Mouse (Mus musculus) megakaryocyte, embryonic 14.5 days (primary cell): Measurements from ENCODE around the gene Ctcf.

Source experiments
- FLI1 ChIP-seq: IDR thresholded peaks from 2 replicates; pipeline ENCODE4 v1.6.1; 2012; ENCODE audit warnings: low read length, inconsistent platforms, mixed read lengths
- GATA1 ChIP-seq: IDR thresholded peaks from 3 replicates; pipeline ENCODE4 v1.6.1; 2012; ENCODE audit warnings: mixed read lengths, low read length, inconsistent platforms, borderline replicate concordance

GRCm38 (mm10) chr8:105621841-105622240, 14.5 kb upstream of the Ctcf start:
- TF ChIP-seq GATA1 (no peak), FLI1 (no peak)
